Mouse (Mus musculus) stomach, embryonic 16.5 days (tissue): ENCODE results near the gene Cdkn1b. TPM values are rescaled to one million over a fixed set of nuclear protein-coding genes. Genes with fewer than 3 reads are reported as not detected.

Experiments used
- ATAC-seq: fragments of 200-750 bp; cut with Nextera tagmentation; 2 replicates; pipeline ENCODE4 v1.8.0; 2017; ENCODE audit warnings: moderate number of reproducible peaks, moderate TSS enrichment; ENCODE audit not compliant: insufficient read depth, low FRiP score
- H3K27ac ChIP-seq: fragments of 300-500 bp; sonication (generic); 2 replicates; pipeline ENCODE4 v1.5.1; 2014; ENCODE audit warnings: low read length
- H3K27me3 ChIP-seq: fragments of 300-500 bp; sonication (generic); 2 replicates; pipeline ENCODE4 v1.6.1; 2014; ENCODE audit warnings: low read length, control low read depth, mixed read lengths; ENCODE audit not compliant: control insufficient read depth, insufficient read depth
- H3K36me3 ChIP-seq: fragments of 300-500 bp; sonication (generic); 2 replicates; pipeline ENCODE4 v1.6.1; 2014; ENCODE audit warnings: low read length; ENCODE audit not compliant: control insufficient read depth, insufficient read depth
- H3K4me1 ChIP-seq: fragments of 300-500 bp; sonication (generic); 2 replicates; pipeline ENCODE4 v1.6.1; 2014; ENCODE audit warnings: low read length, control low read depth, mixed read lengths; ENCODE audit not compliant: control insufficient read depth, insufficient read depth
- H3K4me2 ChIP-seq: fragments of 300-500 bp; sonication (generic); 2 replicates; pipeline ENCODE4 v1.6.1; 2014; ENCODE audit warnings: low read depth, low read length, mixed read lengths
- H3K4me3 ChIP-seq: fragments of 300-500 bp; sonication (generic); replicated peaks from 2 replicates; pipeline ENCODE4 v1.5.1; 2014; ENCODE audit warnings: mild to moderate bottlenecking, low read length
- H3K9ac ChIP-seq: fragments of 300-500 bp; sonication (generic); 2 replicates; pipeline ENCODE4 v1.6.1; 2014; ENCODE audit warnings: low read length
- H3K9me3 ChIP-seq: fragments of 300-500 bp; sonication (generic); replicated peaks from 2 replicates; pipeline ENCODE4 v1.6.1; 2016; ENCODE audit warnings: low read length, control low read depth; ENCODE audit not compliant: control insufficient read depth
- WGBS: fragments of 180-500 bp; shearing (Covaris S2); extraction: QIAGEN DNeasy Blood & Tissue Kit; methylation state at CpG from one replicate; pipeline ENCODE4 v1.1.7; 2014; 5-methylcytosine and 5-hydroxymethylcytosine counted together
- polyA plus RNA-seq: library from polyadenylated mRNA; unstranded; fragments of >200 nt; fragmentation: Nextera tagmentation; extraction: Ambion mirVana; gene quantifications from 2 replicates; pipeline ENCODE4 v1.2.1, GENCODE M21; 2015

Gene Cdkn1b
- polyA plus RNA-seq, 1 experiment from 2014 or later, result 17.7 TPM

GRCm38 (mm10) chr6:134897443-134898094 lies 22.6 kb upstream of the Cdkn1b start:
- Histone ChIP-seq H3K9ac (peak overlapping the region; percentile 91), H3K4me2 (peak overlapping the region; percentile 76), H3K4me3 (peak overlapping the region; percentile 80), H3K27me3 (no peaks in the 10 kb centered on the region), H3K9me3 (no peaks in the 10 kb centered on the region), H3K27ac (peak overlapping the region; percentile 100), H3K4me1 (peaks cover 8% of the 10 kb centered on the region; the same call in 1 of the 2 replicates), H3K36me3 (no peaks in the 10 kb centered on the region)
- peak; percentile 94 for ATAC-seq
- under 1% methylated on average over 38 of the region's 38 CpGs for WGBS

DNA sequence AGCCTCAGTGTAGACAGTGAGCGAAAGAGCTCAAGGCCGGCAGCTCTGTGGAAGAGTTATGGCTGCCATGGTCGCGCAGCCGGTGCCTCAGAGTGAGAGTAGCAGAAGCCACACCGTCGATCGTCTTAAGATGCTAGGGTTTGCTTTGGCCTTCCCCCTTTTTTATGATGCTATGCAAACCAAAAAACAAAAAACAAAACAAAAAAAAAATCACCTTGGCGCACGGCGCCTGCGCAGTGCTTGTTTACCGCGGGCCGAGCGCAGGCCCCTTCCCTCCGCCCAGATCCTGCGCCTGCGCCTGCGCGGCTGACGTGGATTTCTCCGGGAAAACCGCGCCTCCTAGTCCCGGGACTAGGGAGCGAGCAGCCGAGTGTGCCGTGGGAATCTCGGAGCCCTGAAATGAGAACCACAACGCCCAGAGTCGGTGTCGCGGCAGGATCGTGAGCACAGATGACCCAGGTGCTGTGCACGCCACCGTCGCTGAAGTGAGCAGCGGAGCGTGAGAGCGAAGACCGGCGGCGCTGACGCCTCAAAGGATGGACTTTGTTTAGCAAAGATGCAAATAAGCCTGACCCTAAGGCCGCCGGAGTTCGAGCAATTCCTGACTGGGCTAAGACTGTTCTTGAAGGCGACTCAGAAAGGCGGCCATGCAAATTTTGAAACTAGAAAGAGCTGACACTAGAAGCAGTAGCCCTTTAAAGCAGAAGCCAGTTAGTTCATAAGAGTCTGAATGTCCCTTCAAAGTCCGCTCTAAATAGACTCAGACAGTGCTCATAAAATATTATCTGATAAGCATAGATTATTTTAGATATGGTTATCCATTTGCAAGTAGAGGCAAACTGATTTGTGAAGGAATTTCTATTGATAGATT lies 21.9 kb upstream of the Cdkn1b start, which contains the start of gene Gpr19:
Gene Gpr19, minus strand, starts transcription at position 484 of the 871 bp plus-strand sequence.
- WGBS, result under 1% methylated on average over 51 of the region's 51 CpGs
- Histone ChIP-seq H3K36me3 (no peaks in the 10 kb centered on the region), H3K27me3 (no peaks in the 10 kb centered on the region), H3K27ac (peak within 1 kb of the TSS; percentile 100), H3K9ac (peak within 1 kb of the TSS; percentile 91), H3K4me2 (peak within 1 kb of the TSS; percentile 76), H3K9me3 (no peaks in the 10 kb centered on the region), H3K4me3 (peak within 1 kb of the TSS; percentile 80), H3K4me1 (peaks cover 8% of the 10 kb centered on the region; the same call in 1 of the 2 replicates)
- peak; percentile 94 for ATAC-seq

- H3K4me1 ChIP-seq, result no peaks in the 10 kb centered on the region
- ATAC-seq, result no peak
- H3K4me2 ChIP-seq, result no peak overlapping the region
- no peaks in the 10 kb centered on the region for H3K9me3 ChIP-seq
- no peak overlapping the region for H3K9ac ChIP-seq
- 95% methylated on average over 4 of the region's 4 CpGs for WGBS
- no peaks in the 10 kb centered on the region for H3K27me3 ChIP-seq
- no peak overlapping the region for H3K4me3 ChIP-seq
- no peaks in the 10 kb centered on the region for H3K36me3 ChIP-seq
- no peak overlapping the region for H3K27ac ChIP-seq
These were observed 16.8 kb upstream of the Cdkn1b start for GRCm38 (mm10) chr6:134903368-134903767.

- no peaks in the 10 kb centered on the region for H3K36me3 ChIP-seq
- ATAC-seq, result no peak
- no peak overlapping the region for H3K4me2 ChIP-seq
- H3K4me1 ChIP-seq, result no peaks in the 10 kb centered on the region
- no peaks in the 10 kb centered on the region for H3K27me3 ChIP-seq
- H3K4me3 ChIP-seq, result no peak overlapping the region
- no peaks in the 10 kb centered on the region for H3K9me3 ChIP-seq
- H3K9ac ChIP-seq, result no peak overlapping the region
- H3K27ac ChIP-seq, result no peak overlapping the region
- 89% methylated on average over 10 of the region's 10 CpGs for WGBS
These were observed 16.0 kb upstream of the Cdkn1b start for GRCm38 (mm10) chr6:134903891-134904884.

GRCm38 (mm10) chr6:134905811-134906210 lies 14.4 kb upstream of the Cdkn1b start:
- H3K9me3 ChIP-seq, result no peaks in the 10 kb centered on the region
- H3K27ac ChIP-seq, result no peak overlapping the region
- H3K36me3 ChIP-seq, result no peaks in the 10 kb centered on the region
- no peaks in the 10 kb centered on the region for H3K4me1 ChIP-seq
- H3K4me3 ChIP-seq, result no peak overlapping the region
- no peaks in the 10 kb centered on the region for H3K27me3 ChIP-seq
- no peak overlapping the region for H3K9ac ChIP-seq
- no peak for ATAC-seq
- WGBS, result 85% methylated on average over 1 of the region's 1 CpGs
- H3K4me2 ChIP-seq, result no peak overlapping the region

- Histone ChIP-seq H3K4me3 (no peak overlapping the region), H3K27ac (no peak overlapping the region), H3K9ac (no peak overlapping the region), H3K4me2 (no peak overlapping the region), H3K9me3 (no peaks in the 10 kb centered on the region), H3K4me1 (peaks cover 12% of the 10 kb centered on the region; the same call in 1 of the 2 replicates), H3K36me3 (no peaks in the 10 kb centered on the region), H3K27me3 (no peaks in the 10 kb centered on the region)
- ATAC-seq, result no peak
- 81% methylated on average over 5 of the region's 5 CpGs for WGBS
These were observed 5.7 kb upstream of the Cdkn1b start for GRCm38 (mm10) chr6:134914523-134914922.

DNA sequence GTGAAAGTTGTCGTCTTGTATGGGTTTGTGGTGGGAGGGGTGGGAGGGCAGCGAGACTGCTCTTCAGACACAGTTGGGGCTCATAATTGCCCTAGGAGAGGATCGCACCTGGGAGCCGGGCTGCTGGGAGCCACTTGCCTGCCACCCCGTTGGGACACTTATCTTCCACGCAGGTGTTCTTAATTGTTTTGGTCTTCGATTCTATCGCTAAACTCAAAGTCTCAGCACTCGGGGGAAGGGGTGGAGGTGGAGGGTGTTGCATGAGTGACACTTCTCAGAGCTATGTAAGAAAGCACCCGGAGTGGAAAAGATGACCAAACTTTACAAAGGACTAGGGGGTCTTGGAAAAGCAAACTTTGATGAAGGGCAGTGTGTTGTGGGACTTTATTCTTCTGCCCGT lies 3.6 kb upstream of the Cdkn1b start:
- peak overlapping the region; percentile 76 for H3K9ac ChIP-seq
- H3K27ac ChIP-seq, result peak overlapping the region; percentile 57
- H3K27me3 ChIP-seq, result no peaks in the 10 kb centered on the region
- under 1% methylated on average over 11 of the region's 11 CpGs for WGBS
- H3K9me3 ChIP-seq, result no peaks in the 10 kb centered on the region
- no peak for ATAC-seq
- H3K36me3 ChIP-seq, result no peaks in the 10 kb centered on the region
- peak overlapping the region; percentile 94 for H3K4me2 ChIP-seq
- peaks cover 12% of the 10 kb centered on the region; the same call in 1 of the 2 replicates for H3K4me1 ChIP-seq
- peak overlapping the region; percentile 53 for H3K4me3 ChIP-seq

DNA sequence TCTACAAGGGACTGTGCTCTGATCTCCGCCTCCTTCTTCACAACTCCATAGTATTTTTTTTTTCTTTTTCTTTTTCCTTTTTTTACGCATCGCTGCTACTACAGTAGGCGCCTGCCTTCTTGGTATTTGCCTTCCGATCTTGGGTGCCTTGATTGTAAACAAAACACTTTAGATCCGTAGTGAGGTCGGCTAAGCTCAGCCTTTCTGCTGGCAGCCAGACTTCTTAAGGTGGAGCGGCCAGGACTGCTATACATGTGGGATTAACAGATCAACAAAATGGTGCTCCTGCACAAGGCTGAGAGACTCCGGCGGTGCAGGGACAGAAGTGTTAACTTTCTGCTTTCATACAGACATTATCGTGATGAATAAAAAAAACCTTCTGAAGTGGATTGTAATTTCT lies 3.1 kb upstream of the Cdkn1b start:
- H3K4me1 ChIP-seq, result peaks cover 15% of the 10 kb centered on the region
- H3K36me3 ChIP-seq, result no peaks in the 10 kb centered on the region
- peak overlapping the region; percentile 76 for H3K9ac ChIP-seq
- H3K27ac ChIP-seq, result peak overlapping the region; percentile 57
- no peak for ATAC-seq
- H3K9me3 ChIP-seq, result no peaks in the 10 kb centered on the region
- no peaks in the 10 kb centered on the region for H3K27me3 ChIP-seq
- H3K4me3 ChIP-seq, result peak overlapping the region; percentile 53
- WGBS, result 1% methylated on average over 11 of the region's 11 CpGs
- H3K4me2 ChIP-seq, result peak overlapping the region; percentile 94
